Mouse (Mus musculus) stomach, postnatal 0 days (tissue): ENCODE measurements at regions not wholly inside any gene's neighbourhood (a gene's known extent, or its start where the extent isn't known, plus 50 kb on each side); places are given as distances from the start of the nearest gene placed in this dataset.

Experiments used
- ATAC-seq: fragments of 200-750 bp; cut with Nextera tagmentation; 2 replicates; pipeline ENCODE4 v1.8.0; 2017; ENCODE audit not compliant: low FRiP score, low TSS enrichment
- DNase-seq: peaks from one replicate; pipeline ENCODE4 v3.0.0-alpha.2; 2016; ENCODE audit warnings: low spot score
- H3K27ac ChIP-seq: fragments of 300-500 bp; sonication (generic); replicated peaks from 2 replicates; pipeline ENCODE4 v1.5.1; 2014; ENCODE audit warnings: mild to moderate bottlenecking, control low read depth
- H3K27me3 ChIP-seq: fragments of 300-500 bp; sonication (generic); 2 replicates; pipeline ENCODE4 v1.6.1; 2014; ENCODE audit warnings: low read length; ENCODE audit not compliant: control insufficient read depth, insufficient read depth
- H3K36me3 ChIP-seq: fragments of 300-500 bp; sonication (generic); 2 replicates; pipeline ENCODE4 v1.6.1; 2014; ENCODE audit warnings: low read length, mixed read lengths; ENCODE audit not compliant: control insufficient read depth, insufficient read depth
- H3K4me1 ChIP-seq: fragments of 300-500 bp; sonication (generic); replicated peaks from 2 replicates; pipeline ENCODE4 v1.6.1; 2014; ENCODE audit warnings: antibody characterized with exemption; ENCODE audit not compliant: control insufficient read depth, insufficient read depth
- H3K4me2 ChIP-seq: fragments of 300-500 bp; sonication (generic); replicated peaks from 2 replicates; pipeline ENCODE4 v1.6.1; 2014; ENCODE audit warnings: low read depth, mild to moderate bottlenecking, control low read depth, moderate library complexity
- H3K4me3 ChIP-seq: fragments of 300-500 bp; sonication (generic); 2 replicates; pipeline ENCODE4 v1.5.1; 2014; ENCODE audit warnings: low read depth, low read length, control low read depth
- H3K9ac ChIP-seq: fragments of 300-500 bp; sonication (generic); 2 replicates; pipeline ENCODE4 v1.6.1; 2014; ENCODE audit warnings: mild to moderate bottlenecking, low read length, control low read depth, mixed read lengths
- H3K9me3 ChIP-seq: fragments of 300-500 bp; sonication (generic); 2 replicates; pipeline ENCODE4 v1.6.1; 2016; ENCODE audit warnings: low read length; ENCODE audit not compliant: control insufficient read depth
- CTCF ChIP-seq: IDR thresholded peaks from 2 replicates; pipeline ENCODE4 v1.5.1; 2016; ENCODE audit warnings: antibody characterized with exemption, low read depth, mild to moderate bottlenecking, moderate library complexity
- EP300 ChIP-seq: optimal IDR thresholded peaks from 2 replicates; pipeline ENCODE3; 2016; ENCODE audit warnings: antibody characterized with exemption
- WGBS: fragments of 180-500 bp; shearing (Covaris S2); extraction: QIAGEN DNeasy Blood & Tissue Kit; methylation state at CpG from one replicate; pipeline ENCODE4 v1.1.7; 2014; 5-methylcytosine and 5-hydroxymethylcytosine counted together

DNA sequence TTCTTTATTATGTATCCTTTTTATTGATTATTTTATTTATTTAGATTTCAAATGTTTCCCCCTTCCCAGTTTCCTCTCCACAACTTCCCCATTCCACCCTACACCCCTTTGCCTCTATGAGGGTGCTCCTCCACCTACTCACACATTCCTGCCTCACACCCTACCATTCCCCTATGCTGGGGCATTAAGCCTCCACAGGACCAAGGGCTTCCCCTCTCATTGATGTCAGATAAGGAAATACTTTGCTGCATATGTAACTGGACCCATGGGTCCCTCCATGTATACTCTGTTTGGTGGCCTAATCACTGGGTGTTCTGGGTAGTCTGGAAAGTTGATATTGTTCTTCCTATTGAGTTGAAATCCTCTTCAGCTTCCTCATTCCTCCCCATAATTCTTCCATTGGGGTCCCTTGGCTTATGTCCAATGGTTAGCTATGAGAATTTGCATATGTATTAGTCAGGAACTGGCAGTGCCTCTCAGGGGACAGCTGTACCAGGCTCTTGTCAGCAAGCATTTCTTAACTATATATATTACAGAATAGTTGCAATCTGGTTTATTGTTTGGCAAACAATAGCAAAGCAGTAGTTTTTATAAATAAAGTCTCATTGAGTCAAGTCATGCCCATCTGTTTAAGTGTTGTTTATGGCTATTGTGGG lies 134.9 kb upstream of the Dgkb start:
- H3K4me2 ChIP-seq, result no peak overlapping the region
- no peak for TF ChIP-seq EP300
- no peak for TF ChIP-seq CTCF
- H3K9me3 ChIP-seq, result no peaks in the 10 kb centered on the region
- no peak overlapping the region for H3K9ac ChIP-seq
- no peaks in the 10 kb centered on the region for H3K36me3 ChIP-seq
- no peaks in the 10 kb centered on the region for H3K27me3 ChIP-seq
- H3K4me1 ChIP-seq, result no peaks in the 10 kb centered on the region
- no peak for ATAC-seq
- no peak for DNase-seq
- H3K27ac ChIP-seq, result no peak overlapping the region
- no peak overlapping the region for H3K4me3 ChIP-seq

DNA sequence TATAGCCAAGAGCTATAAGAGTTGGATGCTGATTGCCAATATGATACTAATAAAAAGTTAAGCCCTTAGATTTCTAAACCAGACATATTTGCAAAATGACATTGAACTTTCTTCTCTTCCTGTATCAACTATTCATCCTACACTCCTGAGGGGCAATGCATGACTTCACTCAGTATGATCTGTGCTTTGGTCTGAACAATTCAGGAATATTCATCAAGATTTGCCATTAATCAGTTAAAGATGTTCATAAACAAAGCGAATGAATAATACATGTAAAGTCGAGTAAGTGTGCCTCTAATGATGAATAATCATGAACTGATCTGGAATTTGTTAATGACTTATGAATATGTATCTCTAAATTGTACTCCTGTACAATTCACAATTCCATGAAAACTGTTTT lies 124.9 kb upstream of the Dgkb start:
- no peak overlapping the region for H3K4me2 ChIP-seq
- H3K27ac ChIP-seq, result no peak overlapping the region
- no peak for TF ChIP-seq CTCF
- no peak for TF ChIP-seq EP300
- H3K4me3 ChIP-seq, result no peak overlapping the region
- no peak for ATAC-seq
- H3K4me1 ChIP-seq, result no peaks in the 10 kb centered on the region
- DNase-seq, result no peak
- no peaks in the 10 kb centered on the region for H3K36me3 ChIP-seq
- H3K27me3 ChIP-seq, result no peaks in the 10 kb centered on the region
- WGBS, result 81% methylated on average over 2 of the region's 2 CpGs
- H3K9ac ChIP-seq, result no peak overlapping the region
- no peaks in the 10 kb centered on the region for H3K9me3 ChIP-seq
